Mouse (Mus musculus) forebrain, embryonic 11.5 days (tissue): Measurements from ENCODE around the gene Orm3. TPM values are rescaled to one million over a fixed set of nuclear protein-coding genes. Genes with fewer than 3 reads are reported as not detected.
"Not testable (repeated sequence)": the region's sequence is repeated elsewhere in the genome, so short reads cannot be mapped to it uniquely, and the experiment has no call there.

ENCODE experiments used
- ATAC-seq: fragments of 200-750 bp; cut with Nextera tagmentation; replicated peaks from 2 replicates; pipeline ENCODE4 v1.8.0; 2017; ENCODE audit warnings: moderate TSS enrichment; ENCODE audit not compliant: low FRiP score
- DNase-seq: peaks from one replicate; pipeline ENCODE4 v3.0.0-alpha.2; 2017; ENCODE audit warnings: low spot score
- H3K27ac ChIP-seq: fragments of 300-500 bp; sonication (generic); 2 replicates; pipeline ENCODE4 v1.5.1; 2014; ENCODE audit warnings: low read depth, low read length
- H3K27me3 ChIP-seq: fragments of 300-500 bp; sonication (generic); 2 replicates; pipeline ENCODE4 v1.6.1; 2014; ENCODE audit warnings: mild to moderate bottlenecking, low read length, mixed read lengths; ENCODE audit not compliant: control insufficient read depth, insufficient read depth
- H3K36me3 ChIP-seq: fragments of 300-500 bp; sonication (generic); 2 replicates; pipeline ENCODE4 v1.6.1; 2014; ENCODE audit warnings: mild to moderate bottlenecking, low read length, moderate library complexity, mixed read lengths; ENCODE audit not compliant: control insufficient read depth, insufficient read depth
- H3K4me1 ChIP-seq: fragments of 300-500 bp; sonication (generic); replicated peaks from 2 replicates; pipeline ENCODE4 v1.6.1; 2014; ENCODE audit warnings: low read length, mixed read lengths; ENCODE audit not compliant: control insufficient read depth, insufficient read depth
- H3K4me2 ChIP-seq: fragments of 300-500 bp; sonication (generic); 2 replicates; pipeline ENCODE4 v1.6.1; 2014; ENCODE audit warnings: low read depth, mild to moderate bottlenecking, low read length, moderate library complexity, mixed read lengths; ENCODE audit not compliant: severe bottlenecking
- H3K4me3 ChIP-seq: fragments of 300-500 bp; sonication (generic); 2 replicates; pipeline ENCODE4 v1.5.1; 2014; ENCODE audit warnings: low read depth, low read length
- H3K9ac ChIP-seq: fragments of 300-500 bp; sonication (generic); 2 replicates; pipeline ENCODE4 v1.6.1; 2014; ENCODE audit warnings: low read length
- H3K9me3 ChIP-seq: fragments of 300-500 bp; sonication (generic); 2 replicates; pipeline ENCODE4 v1.6.1; 2016; ENCODE audit warnings: low read length, mixed read lengths; ENCODE audit not compliant: control insufficient read depth
- WGBS: fragments of 180-500 bp; shearing (Covaris S2); extraction: QIAGEN DNeasy Blood & Tissue Kit; methylation state at CpG from one replicate; pipeline ENCODE4 v1.1.7; 2014; 5-methylcytosine and 5-hydroxymethylcytosine counted together
- polyA plus RNA-seq: library from polyadenylated mRNA; unstranded; fragments of >200 nt; fragmentation: Nextera tagmentation; extraction: Ambion mirVana; gene quantifications from 2 replicates; pipeline ENCODE4 v1.2.1, GENCODE M21; 2014

Orm3 gene
- polyA plus RNA-seq = not detected in 2 replicates

DNA sequence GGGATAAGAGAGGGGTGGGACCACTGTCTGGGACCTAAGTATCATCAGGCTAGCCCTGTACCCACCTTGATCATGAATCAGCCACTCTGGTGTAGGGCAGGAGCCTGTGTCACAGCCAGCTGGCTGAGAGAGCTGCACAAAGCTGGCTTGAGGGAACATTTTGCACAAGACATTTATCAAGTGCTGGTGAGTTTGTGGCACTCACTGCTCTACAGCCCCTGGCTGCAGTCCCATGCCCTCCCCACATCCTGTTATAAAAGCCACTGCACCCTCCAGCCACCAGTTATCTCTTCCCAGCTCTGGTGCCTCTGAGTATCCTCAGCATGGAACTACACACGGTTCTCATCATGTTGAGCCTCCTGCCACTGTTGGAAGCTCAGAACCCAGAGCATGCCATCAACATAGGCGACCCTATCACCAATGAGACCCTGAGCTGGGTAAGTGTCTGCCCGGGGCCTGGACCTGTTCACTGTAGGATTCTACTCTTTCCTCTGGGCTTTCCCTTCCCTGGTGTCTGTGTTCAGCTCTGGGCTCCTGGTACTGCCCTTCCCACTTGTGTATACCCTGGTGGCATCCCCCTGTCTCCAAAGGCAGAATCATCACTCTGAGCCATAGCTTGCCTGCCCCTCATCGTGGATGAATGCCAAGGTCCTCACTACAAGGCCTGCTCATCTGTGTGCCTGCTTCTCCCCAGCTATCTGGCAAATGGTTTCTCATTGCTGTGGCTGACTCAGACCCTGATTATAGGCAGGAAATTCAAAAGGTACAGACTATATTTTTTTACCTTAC is at the start of gene Orm3:
Gene Orm3 (plus strand): TSS at position 286 of the 789 bp plus-strand sequence.
- Histone ChIP-seq H3K9ac (no peak within 1 kb of the TSS), H3K4me2 (no peak within 1 kb of the TSS), H3K4me1 (no peaks in the 10 kb centered on the region), H3K27ac (no peak within 1 kb of the TSS), H3K4me3 (no peak within 1 kb of the TSS), H3K27me3 (no peaks in the 10 kb centered on the region), H3K36me3 (no peaks in the 10 kb centered on the region), H3K9me3 (no peaks in the 10 kb centered on the region)
- 87% methylated on average over 4 of the region's 4 CpGs for WGBS
- ATAC-seq (no peak), DNase-seq (no peak)

- Histone ChIP-seq H3K27me3 (no peaks in the 10 kb centered on the region), H3K9ac (no peak overlapping the region), H3K36me3 (no peaks in the 10 kb centered on the region), H3K4me3 (no peak overlapping the region), H3K4me1 (no peaks in the 10 kb centered on the region), H3K9me3 (no peaks in the 10 kb centered on the region), H3K27ac (no peak overlapping the region), H3K4me2 (no peak overlapping the region)
- 33% methylated on average over 21 of the region's 21 CpGs for WGBS
- DNase-seq (peak; percentile 94), ATAC-seq (peak; percentile 66)
Measured at GRCm38 (mm10) chr4:63307175-63308062, 48.5 kb upstream of the Orm3 start.

DNA sequence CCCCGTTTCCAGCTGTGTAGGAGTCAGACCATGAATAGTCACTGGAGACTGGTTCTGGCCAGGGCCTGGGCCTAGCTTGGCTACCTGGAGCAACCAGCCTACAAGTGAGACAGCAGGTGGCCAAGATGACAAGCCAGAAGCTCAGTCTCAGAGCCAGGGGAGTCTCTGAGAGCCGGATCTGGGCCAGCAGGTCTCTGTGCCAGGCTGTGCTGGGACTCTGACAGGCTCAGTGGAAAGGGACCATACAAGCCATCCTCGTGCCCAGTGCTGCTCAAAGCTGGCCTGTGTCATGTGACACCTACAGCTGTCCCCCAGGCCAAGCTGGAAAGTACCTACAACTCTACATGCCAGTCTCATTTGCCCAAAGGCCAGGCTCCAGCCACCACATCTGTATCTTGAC is 47.6 kb upstream of the Orm3 start:
- WGBS = 81% methylated on average over 3 of the region's 3 CpGs
- no peaks in the 10 kb centered on the region for H3K4me1 ChIP-seq

DNA sequence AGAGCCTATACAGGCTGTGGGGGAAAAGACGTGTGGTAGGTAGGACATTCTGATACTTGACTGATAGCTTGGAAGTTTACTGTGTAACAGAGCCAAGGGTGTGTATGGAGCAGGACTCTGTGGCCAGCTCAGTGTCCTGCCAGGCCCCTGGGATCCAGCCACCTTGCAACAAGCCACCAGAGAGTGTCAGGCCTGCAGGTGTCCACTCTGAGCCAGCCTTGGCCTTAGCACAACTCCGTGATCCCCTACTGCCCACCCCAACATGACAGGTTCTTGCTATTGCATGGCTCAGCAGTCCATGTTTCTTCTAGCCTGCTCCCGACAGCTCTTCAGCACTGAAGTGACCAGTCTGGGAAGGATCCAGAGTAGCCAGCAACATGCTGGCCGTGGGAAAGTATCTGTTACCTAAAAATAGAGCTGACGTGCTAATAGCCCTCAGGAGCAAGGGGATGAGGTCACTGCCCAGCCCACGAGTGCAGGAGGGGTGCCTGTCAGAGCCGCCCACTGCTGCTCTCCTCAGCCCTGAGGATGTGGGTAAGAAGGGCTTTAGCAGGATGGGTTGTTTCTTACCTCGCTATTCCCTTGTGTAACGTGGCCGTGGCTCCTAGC is 45.6 kb upstream of the Orm3 start:
- no peak overlapping the region for H3K4me2 ChIP-seq

More for the DNA sequence above, 47.6 kb upstream of the Orm3 start:
- Histone ChIP-seq H3K27ac (no peak overlapping the region), H3K36me3 (no peaks in the 10 kb centered on the region), H3K9me3 (no peaks in the 10 kb centered on the region), H3K27me3 (no peaks in the 10 kb centered on the region), H3K9ac (no peak overlapping the region), H3K4me2 (no peak overlapping the region), H3K4me3 (no peak overlapping the region)
- DNase-seq = no peak
- ATAC-seq = no peak

GRCm38 (mm10) chr4:63311426-63311825 is 44.5 kb upstream of the Orm3 start:
- Histone ChIP-seq H3K4me1 (no peaks in the 10 kb centered on the region), H3K27me3 (no peaks in the 10 kb centered on the region), H3K9ac (no peak overlapping the region), H3K27ac (no peak overlapping the region), H3K9me3 (no peaks in the 10 kb centered on the region), H3K4me2 (no peak overlapping the region), H3K36me3 (no peaks in the 10 kb centered on the region), H3K4me3 (no peak overlapping the region)
- DNase-seq (no peak), ATAC-seq (no peak)
- 90% methylated on average over 7 of the region's 7 CpGs for WGBS

More for the DNA sequence above, 45.6 kb upstream of the Orm3 start:
- Histone ChIP-seq H3K9ac (no peak overlapping the region), H3K27ac (no peak overlapping the region), H3K9me3 (no peaks in the 10 kb centered on the region), H3K4me1 (no peaks in the 10 kb centered on the region), H3K27me3 (no peaks in the 10 kb centered on the region), H3K4me3 (no peak overlapping the region), H3K36me3 (no peaks in the 10 kb centered on the region)
- ATAC-seq (no peak), DNase-seq (no peak)
- WGBS = 72% methylated on average over 10 of the region's 10 CpGs

- no peak overlapping the region for H3K4me3 ChIP-seq
- ATAC-seq (no peak), DNase-seq (no peak)
- 74% methylated on average over 5 of the region's 5 CpGs for WGBS
- H3K27ac ChIP-seq = no peak overlapping the region
- H3K9me3 ChIP-seq = no peaks in the 10 kb centered on the region
- H3K4me1 ChIP-seq = no peaks in the 10 kb centered on the region
- H3K4me2 ChIP-seq = no peak overlapping the region
- H3K36me3 ChIP-seq = no peaks in the 10 kb centered on the region
- H3K9ac ChIP-seq = no peak overlapping the region
- no peaks in the 10 kb centered on the region for H3K27me3 ChIP-seq
Measured at GRCm38 (mm10) chr4:63314063-63314462, 41.9 kb upstream of the Orm3 start.

- H3K27ac ChIP-seq = no peak overlapping the region
- no peaks in the 10 kb centered on the region for H3K36me3 ChIP-seq
- H3K9ac ChIP-seq = no peak overlapping the region
- no peaks in the 10 kb centered on the region for H3K9me3 ChIP-seq
- H3K4me3 ChIP-seq = no peak overlapping the region
- no peak for DNase-seq
- no peaks in the 10 kb centered on the region for H3K4me1 ChIP-seq
- H3K27me3 ChIP-seq = no peaks in the 10 kb centered on the region
- no peak for ATAC-seq
- WGBS = 82% methylated on average over 9 of the region's 9 CpGs
- no peak overlapping the region for H3K4me2 ChIP-seq
Measured at GRCm38 (mm10) chr4:63316076-63316746, 39.8 kb upstream of the Orm3 start.

GRCm38 (mm10) chr4:63319566-63319965 is 36.4 kb upstream of the Orm3 start:
- ATAC-seq = not testable (repeated sequence)

More at GRCm38 (mm10) chr4:63319566-63319965, 36.4 kb upstream of the Orm3 start:
- not testable (repeated sequence) for H3K9ac ChIP-seq, H3K4me2 ChIP-seq, H3K4me3 ChIP-seq, H3K36me3 ChIP-seq, H3K4me1 ChIP-seq, H3K27ac ChIP-seq, H3K27me3 ChIP-seq, H3K9me3 ChIP-seq
- peak; percentile 70 for DNase-seq
- WGBS = 32% methylated on average over 3 of the region's 3 CpGs
